Mouse (Mus musculus) heart, embryonic 16.5 days (tissue): ENCODE measurements at regions not wholly inside any gene's neighbourhood (a gene's known extent, or its start where the extent isn't known, plus 50 kb on each side); places are given as distances from the start of the nearest gene placed in this dataset.

ENCODE experiments used
- ATAC-seq: fragments of 200-750 bp; cut with Nextera tagmentation; replicated peaks from 2 replicates; pipeline ENCODE4 v1.8.0; 2017; ENCODE audit warnings: moderate number of reproducible peaks; ENCODE audit not compliant: insufficient read depth, low FRiP score; ENCODE audit errors: extremely low read depth
- H3K27ac ChIP-seq: fragments of 300-500 bp; sonication (generic); 2 replicates; pipeline ENCODE4 v1.5.1; 2014; ENCODE audit warnings: mild to moderate bottlenecking, low read length, control low read depth, moderate library complexity
- H3K27me3 ChIP-seq: fragments of 300-500 bp; sonication (generic); 2 replicates; pipeline ENCODE4 v1.6.1; 2014; ENCODE audit warnings: low read length, mixed read lengths; ENCODE audit not compliant: control insufficient read depth, insufficient read depth
- H3K36me3 ChIP-seq: fragments of 300-500 bp; sonication (generic); 2 replicates; pipeline ENCODE4 v1.6.1; 2014; ENCODE audit not compliant: control insufficient read depth, insufficient read depth
- H3K4me1 ChIP-seq: fragments of 300-500 bp; sonication (generic); 2 replicates; pipeline ENCODE4 v1.6.1; 2014; ENCODE audit warnings: low read length, mixed read lengths; ENCODE audit not compliant: control insufficient read depth, insufficient read depth
- H3K4me2 ChIP-seq: fragments of 300-500 bp; sonication (generic); 2 replicates; pipeline ENCODE4 v1.6.1; 2014; ENCODE audit warnings: low read depth, mild to moderate bottlenecking, control low read depth, low read length
- H3K4me3 ChIP-seq: fragments of 300-500 bp; sonication (generic); 2 replicates; pipeline ENCODE4 v1.5.1; 2014; ENCODE audit warnings: mild to moderate bottlenecking, control low read depth, low read length
- H3K9ac ChIP-seq: fragments of 300-500 bp; sonication (generic); 2 replicates; pipeline ENCODE4 v1.6.1; 2014; ENCODE audit warnings: low read length, control low read depth
- H3K9me3 ChIP-seq: fragments of 300-500 bp; sonication (generic); replicated peaks from 2 replicates; pipeline ENCODE4 v1.6.1; 2016; ENCODE audit warnings: low read length; ENCODE audit not compliant: control insufficient read depth
- WGBS: fragments of 180-500 bp; shearing (Covaris S2); extraction: QIAGEN DNeasy Blood & Tissue Kit; methylation state at CpG from one replicate; pipeline ENCODE4 v1.1.7; 2014; 5-methylcytosine and 5-hydroxymethylcytosine counted together

- Histone ChIP-seq H3K4me1 (no peaks in the 10 kb centered on the region), H3K4me3 (no peak overlapping the region), H3K9ac (no peak overlapping the region), H3K9me3 (no peaks in the 10 kb centered on the region), H3K27ac (no peak overlapping the region), H3K36me3 (no peaks in the 10 kb centered on the region), H3K4me2 (no peak overlapping the region), H3K27me3 (no peaks in the 10 kb centered on the region)
- ATAC-seq, result no peak
- WGBS, result 59% methylated on average over 5 of the region's 5 CpGs
These were observed 86.2 kb upstream of the Rab3gap2 start for GRCm38 (mm10) chr1:185117711-185118110.

- ATAC-seq, result no peak
- H3K4me3 ChIP-seq, result no peak overlapping the region
- no peaks in the 10 kb centered on the region for H3K27me3 ChIP-seq
- no peak overlapping the region for H3K27ac ChIP-seq
- H3K36me3 ChIP-seq, result no peaks in the 10 kb centered on the region
- WGBS, result 37% methylated on average over 6 of the region's 6 CpGs
- peaks cover 2% of the 10 kb centered on the region; the same call in 1 of the 2 replicates for H3K4me1 ChIP-seq
- no peak overlapping the region for H3K4me2 ChIP-seq
- H3K9me3 ChIP-seq, result no peaks in the 10 kb centered on the region
- no peak overlapping the region for H3K9ac ChIP-seq
These were observed 90.2 kb upstream of the Rab3gap2 start for GRCm38 (mm10) chr1:185113687-185114086.

DNA sequence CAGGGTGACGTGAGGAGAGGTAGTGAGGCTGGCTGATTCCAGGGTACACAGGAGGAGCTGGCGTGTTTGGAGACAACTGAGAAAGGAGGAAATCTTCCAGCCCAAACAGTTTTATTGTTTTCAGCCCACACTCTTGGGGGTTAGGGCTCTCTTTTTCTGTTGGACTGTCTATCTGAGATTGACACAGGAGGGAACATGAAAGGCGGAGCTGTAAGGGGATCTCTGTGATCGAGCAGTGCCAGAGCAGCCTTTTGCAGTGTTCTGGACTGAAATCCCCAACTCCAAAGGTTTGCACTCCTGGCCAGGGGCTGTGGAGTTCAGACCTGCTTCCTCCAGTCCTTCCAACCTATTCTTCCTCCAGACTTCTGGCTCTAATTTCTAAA lies 91.9 kb upstream of the Rab3gap2 start:
- Histone ChIP-seq H3K4me1 (peaks cover 2% of the 10 kb centered on the region; the same call in 1 of the 2 replicates), H3K4me3 (no peak overlapping the region), H3K9me3 (no peaks in the 10 kb centered on the region), H3K4me2 (no peak overlapping the region), H3K27me3 (no peaks in the 10 kb centered on the region), H3K9ac (no peak overlapping the region), H3K36me3 (no peaks in the 10 kb centered on the region), H3K27ac (no peak overlapping the region)
- 70% methylated on average over 4 of the region's 4 CpGs for WGBS
- no peak for ATAC-seq

- no peak for ATAC-seq
- H3K27ac ChIP-seq, result no peak overlapping the region
- no peak overlapping the region for H3K4me2 ChIP-seq
- 53% methylated on average over 10 of the region's 10 CpGs for WGBS
- no peak overlapping the region for H3K4me3 ChIP-seq
- no peak overlapping the region for H3K9ac ChIP-seq
- no peaks in the 10 kb centered on the region for H3K9me3 ChIP-seq
- no peaks in the 10 kb centered on the region for H3K36me3 ChIP-seq
- peaks cover 2% of the 10 kb centered on the region; the same call in 1 of the 2 replicates for H3K4me1 ChIP-seq
- H3K27me3 ChIP-seq, result no peaks in the 10 kb centered on the region
These were observed 92.4 kb upstream of the Rab3gap2 start for GRCm38 (mm10) chr1:185111347-185112016.

DNA sequence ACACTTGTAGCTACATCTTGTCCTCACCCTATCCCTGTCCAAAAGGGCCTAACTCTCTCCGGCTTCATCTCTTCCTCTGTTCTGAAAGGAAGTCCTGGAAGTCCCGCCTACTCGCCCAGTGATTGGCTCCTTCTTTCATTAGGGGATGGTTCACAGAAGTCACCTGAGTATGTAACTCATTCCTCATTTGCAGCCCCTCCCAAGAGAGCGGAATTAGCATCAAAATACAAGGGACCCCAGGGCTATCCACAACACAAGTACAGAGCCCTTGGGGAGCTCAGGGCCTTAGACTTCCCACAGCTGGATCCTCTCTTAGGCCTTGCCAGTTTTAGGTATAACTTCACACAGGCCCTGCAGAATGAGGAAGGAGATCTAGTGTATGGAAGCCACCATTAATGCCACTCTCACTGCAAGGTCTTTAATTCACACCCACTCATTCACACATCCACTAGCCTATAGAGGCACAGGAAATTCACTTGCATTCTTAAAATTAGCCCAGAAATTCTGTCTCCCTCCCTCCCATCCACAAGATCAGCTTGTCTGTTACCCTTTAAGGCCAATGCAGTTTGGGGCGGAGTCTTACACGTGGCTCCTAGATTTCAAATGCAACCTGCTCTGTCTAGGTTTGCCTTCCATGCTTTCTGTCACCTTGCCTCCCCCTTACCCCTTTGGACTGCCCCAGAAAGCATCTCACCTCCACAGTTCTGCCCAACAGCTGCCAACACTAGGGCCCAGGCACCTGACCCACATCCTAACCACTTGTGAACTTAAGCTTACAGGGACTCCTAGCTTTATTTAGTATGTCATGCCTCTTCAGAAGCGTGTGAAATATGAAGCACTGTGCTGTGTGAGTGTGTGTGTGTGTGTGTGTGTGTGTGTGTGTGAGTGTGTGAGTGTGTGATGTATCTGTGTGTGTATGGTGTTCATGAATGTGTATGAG lies 98.7 kb upstream of the Rab3gap2 start:
- WGBS, result 64% methylated on average over 7 of the region's 7 CpGs
- Histone ChIP-seq H3K27me3 (no peaks in the 10 kb centered on the region), H3K9me3 (no peaks in the 10 kb centered on the region), H3K4me3 (no peak overlapping the region), H3K9ac (no peak overlapping the region), H3K36me3 (no peaks in the 10 kb centered on the region), H3K27ac (no peak overlapping the region), H3K4me2 (no peak overlapping the region), H3K4me1 (no peaks in the 10 kb centered on the region)
- no peak for ATAC-seq

- Histone ChIP-seq H3K4me1 (peaks cover 5% of the 10 kb centered on the region), H3K27me3 (no peaks in the 10 kb centered on the region), H3K4me2 (no peak overlapping the region), H3K4me3 (no peak overlapping the region), H3K9ac (no peak overlapping the region), H3K36me3 (no peaks in the 10 kb centered on the region), H3K9me3 (no peaks in the 10 kb centered on the region), H3K27ac (no peak overlapping the region)
- WGBS, result 48% methylated on average over 4 of the region's 4 CpGs
- ATAC-seq, result no peak
These were observed 100.1 kb upstream of the Rab3gap2 start for GRCm38 (mm10) chr1:185103803-185104202.

DNA sequence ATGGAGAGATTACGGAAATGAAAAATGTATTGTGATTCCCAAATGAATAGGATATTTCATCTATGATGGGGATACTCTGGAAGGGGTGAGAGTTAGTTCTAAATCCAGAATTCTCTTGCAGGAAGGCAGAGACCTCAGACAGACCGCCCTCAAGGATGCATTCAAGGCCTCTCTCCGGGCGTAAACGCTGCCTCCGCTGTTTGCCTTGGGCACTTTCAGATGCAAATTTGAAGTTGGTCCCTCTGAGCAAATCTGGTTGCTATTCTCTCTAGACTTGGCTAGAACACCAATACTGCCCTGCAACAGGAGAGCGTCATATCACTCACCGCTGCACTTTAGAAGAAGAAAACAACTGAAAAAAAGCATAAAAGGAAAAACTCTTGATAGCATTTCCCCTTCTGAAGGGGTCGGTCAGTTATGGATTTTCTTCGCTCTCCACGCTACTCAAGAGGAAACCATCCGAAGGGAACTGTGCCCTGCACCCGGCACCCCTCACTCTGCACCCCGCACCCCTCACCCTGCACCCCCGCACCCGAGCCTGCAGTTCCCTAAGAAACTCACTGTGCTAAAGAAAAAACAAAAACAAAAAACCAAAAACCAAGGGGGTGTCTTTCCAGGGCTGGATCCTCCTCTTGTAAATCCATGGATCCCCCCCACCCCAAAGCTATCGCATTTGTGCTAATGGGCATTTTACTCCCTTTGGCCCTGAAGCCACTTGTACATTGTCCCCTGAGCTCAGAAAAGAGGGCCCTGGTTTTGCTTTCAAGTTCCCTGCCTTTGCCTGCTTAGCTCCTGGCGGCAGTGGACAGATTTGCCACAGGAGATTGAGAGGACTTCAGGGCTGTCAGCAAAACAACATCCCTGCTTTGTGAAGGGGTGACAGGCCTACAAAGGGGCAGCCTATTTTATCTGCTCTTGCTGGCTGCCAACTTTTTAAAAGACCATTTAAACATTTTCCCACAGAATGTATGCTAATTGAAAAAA lies 99.9 kb upstream of the Mark1 start:
- 0 out of 2 replicates have a peak overlapping the region, but pooled peaks have one; percentile 16 for H3K9ac ChIP-seq
- no peak for ATAC-seq
- H3K4me2 ChIP-seq, result no peak overlapping the region
- no peaks in the 10 kb centered on the region for H3K36me3 ChIP-seq
- peaks cover 5% of the 10 kb centered on the region for H3K4me1 ChIP-seq
- H3K27ac ChIP-seq, result no peak overlapping the region
- H3K27me3 ChIP-seq, result no peaks in the 10 kb centered on the region
- H3K9me3 ChIP-seq, result no peaks in the 10 kb centered on the region
- H3K4me3 ChIP-seq, result no peak overlapping the region
- 47% methylated on average over 18 of the region's 18 CpGs for WGBS

GRCm38 (mm10) chr1:185098195-185098974 lies 99.0 kb upstream of the Mark1 start:
- H3K9me3 ChIP-seq, result no peaks in the 10 kb centered on the region
- no peak overlapping the region for H3K9ac ChIP-seq
- no peaks in the 10 kb centered on the region for H3K36me3 ChIP-seq
- no peak overlapping the region for H3K4me3 ChIP-seq
- peaks cover 5% of the 10 kb centered on the region for H3K4me1 ChIP-seq
- WGBS, result 23% methylated on average over 17 of the region's 17 CpGs
- H3K27ac ChIP-seq, result no peak overlapping the region
- H3K27me3 ChIP-seq, result no peaks in the 10 kb centered on the region
- no peak overlapping the region for H3K4me2 ChIP-seq
- ATAC-seq, result no peak
